Mouse (Mus musculus): ENCODE measurements around the gene Anxa3.

Gene Anxa3

GRCm38 (mm10) chr5:96848386-96848785 lies 55.2 kb downstream of the Anxa3 start:
- DNase-seq: no peak

- no peak for DNase-seq
Observed at GRCm38 (mm10) chr5:96849232-96849631, 56.1 kb downstream of the Anxa3 start.

GRCm38 (mm10) chr5:96853451-96853850 lies 60.3 kb downstream of the Anxa3 start:
- DNase-seq: no peak

DNA sequence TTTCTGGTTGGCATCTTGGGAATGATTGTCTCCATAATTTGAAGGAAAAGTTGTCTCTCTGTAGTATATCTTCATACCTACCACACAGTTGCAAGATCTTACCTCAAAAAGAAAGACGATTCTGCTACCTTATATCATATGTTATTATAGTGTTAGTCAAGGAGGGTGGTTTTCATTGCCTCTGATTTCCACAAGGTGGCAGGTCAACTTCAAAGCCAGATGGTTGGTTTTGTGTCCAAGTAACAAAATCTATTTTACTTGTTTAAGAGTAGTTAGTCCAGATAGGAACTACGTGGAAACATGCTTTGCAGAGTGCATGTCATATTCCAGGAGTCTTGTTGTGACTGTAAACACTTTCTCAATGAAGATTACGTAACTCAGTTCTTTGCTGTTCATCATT lies 61.2 kb downstream of the Anxa3 start:
- peak; percentile 25 for DNase-seq

DNA sequence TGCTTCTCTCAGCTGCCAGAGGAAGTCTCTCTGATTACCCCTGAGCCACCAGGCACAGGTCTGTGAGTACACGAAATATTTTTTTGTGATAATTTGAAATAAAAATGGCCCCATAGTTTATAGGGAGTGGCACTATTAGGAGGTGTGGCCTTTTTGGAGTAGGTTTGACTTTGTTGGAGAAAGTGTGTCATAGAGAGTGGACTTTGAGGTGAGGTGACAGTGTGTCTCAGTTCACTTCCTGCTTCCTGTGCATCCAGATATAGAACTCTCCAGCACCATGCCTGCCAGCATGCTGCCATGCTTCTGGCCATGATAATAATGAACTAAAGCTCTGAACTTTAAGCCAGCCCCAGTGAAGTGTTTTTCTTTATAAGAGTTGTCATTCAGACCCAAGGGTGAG lies 66.8 kb downstream of the Anxa3 start:
- DNase-seq: no peak

- DNase-seq: no peak
Observed at GRCm38 (mm10) chr5:96867171-96867570, 74.0 kb downstream of the Anxa3 start.

- no peak for DNase-seq
Observed at GRCm38 (mm10) chr5:96868893-96869292, 75.8 kb downstream of the Anxa3 start.

DNA sequence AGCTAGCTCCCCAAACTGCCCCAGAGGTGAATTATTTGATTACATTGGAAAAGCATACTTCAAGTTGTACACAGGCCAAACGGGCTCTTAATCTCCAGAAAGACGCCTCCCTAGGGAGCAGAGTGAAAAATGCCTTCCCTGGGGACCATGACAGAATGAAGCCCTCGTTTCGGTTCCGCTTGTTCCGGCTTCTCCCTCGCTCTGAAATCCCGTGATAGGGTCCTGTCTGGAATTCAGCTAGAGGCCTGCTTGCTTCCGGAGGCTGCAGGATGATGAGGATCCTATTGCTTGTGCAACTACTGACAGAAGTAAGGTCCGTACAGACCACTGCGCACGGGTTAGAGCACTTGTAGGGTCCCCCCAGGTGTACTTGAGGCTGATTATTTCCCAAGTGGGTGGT lies 77.9 kb downstream of the Anxa3 start:
- DNase-seq: peak; percentile 17

GRCm38 (mm10) chr5:96878178-96878577 lies 85.0 kb downstream of the Anxa3 start:
- DNase-seq: peak; percentile 62

DNA sequence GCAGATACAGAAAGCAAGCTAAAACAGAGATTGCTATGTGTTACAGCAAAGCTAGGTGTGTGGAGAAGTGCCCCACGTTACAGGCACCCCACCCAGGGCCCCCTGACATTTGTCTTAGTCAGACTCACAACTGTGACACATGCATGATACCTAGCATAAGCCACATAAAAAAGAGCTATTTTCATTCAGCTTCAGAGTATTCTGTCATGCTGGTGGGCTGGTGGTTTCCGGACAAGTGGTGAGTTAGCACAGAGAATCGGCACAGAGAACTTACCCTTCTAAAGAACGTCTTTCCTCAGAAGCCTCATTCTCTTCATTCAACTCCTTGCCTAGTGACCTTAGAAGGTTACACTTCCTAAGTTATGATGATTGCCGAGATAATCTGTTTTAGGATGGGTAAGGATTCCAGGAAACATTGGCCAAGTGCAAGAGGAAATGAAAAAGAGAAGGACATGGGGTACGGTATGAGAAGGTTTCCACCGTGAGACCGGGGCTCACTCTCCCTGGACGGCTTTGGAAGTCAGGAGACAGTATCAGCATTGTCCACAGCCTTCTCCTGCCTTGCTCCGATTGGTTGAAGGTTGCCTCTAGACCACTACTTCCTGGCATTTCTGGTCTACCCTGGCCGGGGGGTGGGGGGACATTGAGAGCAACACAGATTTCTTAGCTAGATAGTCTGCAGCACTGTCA lies 85.9 kb downstream of the Anxa3 start:
- no peak for DNase-seq

DNA sequence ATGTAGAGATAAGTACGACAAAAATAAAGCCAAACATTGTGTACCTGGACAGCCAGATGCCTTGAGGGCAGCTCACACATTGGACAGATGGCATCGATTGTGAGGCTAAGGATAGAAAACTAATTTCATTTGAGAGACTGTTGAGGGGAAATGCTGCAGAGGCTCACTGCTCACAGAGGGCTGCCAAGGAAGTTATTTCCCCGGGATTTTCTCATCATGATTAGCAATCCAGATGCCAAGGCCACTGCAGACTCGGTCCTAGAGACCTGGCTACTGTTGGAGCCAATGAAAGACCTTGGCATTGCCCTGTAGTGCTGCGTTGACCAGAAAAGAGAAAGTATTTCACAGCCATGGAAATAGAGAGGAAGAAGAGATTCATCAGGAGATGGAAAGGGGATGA lies 87.1 kb downstream of the Anxa3 start:
- no peak for DNase-seq

- no peak for DNase-seq
Observed at GRCm38 (mm10) chr5:96881118-96881517, 88.0 kb downstream of the Anxa3 start.

GRCm38 (mm10) chr5:96881613-96882012 lies 88.5 kb downstream of the Anxa3 start:
- DNase-seq: no peak

DNA sequence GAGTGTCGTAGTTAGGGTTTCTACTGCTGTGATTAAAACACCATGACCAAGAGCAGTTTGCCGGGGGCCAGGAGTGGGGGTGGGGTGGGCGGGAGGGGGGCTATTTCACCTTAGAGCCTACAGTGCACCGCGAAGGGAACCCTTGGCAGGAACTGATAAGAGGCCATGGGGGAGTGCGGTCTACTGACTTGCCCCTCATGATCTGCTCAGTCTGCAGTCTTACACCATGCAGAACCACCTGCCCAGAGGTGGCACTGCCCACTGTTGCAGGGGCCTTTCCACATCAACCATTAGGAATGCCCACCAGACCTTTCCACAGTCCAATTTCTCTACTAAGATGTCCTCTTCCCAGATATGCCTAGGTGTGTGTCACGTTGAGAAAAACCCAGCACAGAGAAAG lies 92.1 kb downstream of the Anxa3 start:
- DNase-seq: no peak

GRCm38 (mm10) chr5:96888396-96888795 lies 95.3 kb downstream of the Anxa3 start:
- no peak for DNase-seq

GRCm38 (mm10) chr5:96890367-96890766 lies 97.2 kb downstream of the Anxa3 start:
- peak; percentile 67 for DNase-seq
